Mouse (Mus musculus): Measurements from ENCODE around the gene Rims1.

Gene Rims1

DNA sequence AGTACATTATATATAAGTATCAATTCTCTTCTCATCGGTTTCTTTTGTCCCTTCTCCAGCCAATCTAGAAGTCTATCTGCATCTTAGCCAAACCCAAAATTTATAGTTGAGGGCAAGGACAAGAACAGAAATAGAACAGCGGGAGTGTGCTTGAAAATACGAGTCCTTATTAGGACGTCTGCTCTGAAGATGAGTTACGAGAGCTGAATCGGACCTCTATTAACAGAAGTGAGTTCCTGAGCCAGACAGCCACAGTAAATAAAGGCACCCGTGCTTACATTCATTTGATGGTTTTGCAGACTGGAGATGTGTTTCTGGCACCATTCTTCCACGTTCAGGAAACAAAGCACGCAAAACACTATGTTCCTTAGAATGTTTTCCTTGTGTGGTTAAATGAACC is 466.9 kb downstream of the Rims1 start:
- no peak for DNase-seq

DNA sequence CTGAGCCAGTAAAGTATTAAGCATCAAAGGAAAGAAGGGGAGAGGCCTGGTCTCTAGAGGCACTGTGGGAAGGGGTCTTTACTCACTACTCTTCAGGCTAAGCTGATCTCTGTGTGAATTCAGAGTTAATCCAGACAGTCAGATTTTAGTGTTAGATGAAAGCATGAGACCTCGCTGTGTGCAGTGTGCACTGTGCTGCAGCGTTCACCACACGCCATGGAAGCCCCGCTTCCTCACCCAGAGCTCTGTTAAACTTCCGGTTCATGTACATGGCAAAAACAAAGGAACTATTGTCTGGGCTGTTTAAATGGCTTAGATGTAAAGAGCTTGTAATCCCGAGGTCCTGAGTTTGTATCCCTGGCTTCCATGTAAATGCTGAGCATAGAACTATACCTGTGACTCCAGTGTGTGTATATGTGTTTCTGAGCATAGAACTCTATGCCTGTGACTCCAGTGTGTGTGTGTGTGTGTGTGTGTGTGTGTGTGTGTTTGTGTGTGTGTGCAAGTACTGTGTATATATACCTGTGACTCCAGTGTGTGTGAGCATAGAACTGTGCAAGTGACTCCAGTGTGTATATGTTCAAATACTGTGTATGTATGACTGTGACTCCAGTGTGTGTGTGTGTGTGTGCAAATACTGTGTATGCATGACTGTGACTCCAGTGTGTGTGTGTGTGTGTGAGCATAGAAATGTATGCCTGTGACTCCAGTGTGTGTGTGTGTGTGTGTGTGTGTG is 484.7 kb downstream of the Rims1 start:
- DNase-seq, result no peak

DNA sequence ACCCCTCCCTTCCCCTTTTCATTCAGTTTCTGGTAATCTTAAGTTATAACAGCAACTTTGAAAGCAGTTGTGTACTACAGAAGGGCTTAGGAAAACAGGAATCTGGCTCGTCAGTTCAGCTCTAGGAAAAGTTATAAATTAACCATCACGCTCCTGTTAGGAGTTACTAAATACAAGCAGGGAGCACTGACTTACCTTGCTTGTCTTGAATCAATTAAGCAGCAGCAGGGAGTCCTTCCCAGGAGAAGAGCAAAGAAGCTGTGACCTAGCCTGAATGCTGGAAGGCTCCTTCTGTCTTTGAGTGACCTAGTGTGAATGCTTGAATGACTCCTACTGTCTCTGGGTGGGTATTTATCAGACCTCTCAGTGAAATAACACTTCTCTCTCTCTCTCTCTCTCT is 490.3 kb downstream of the Rims1 start:
- DNase-seq, result peak; percentile 4 to 43

DNA sequence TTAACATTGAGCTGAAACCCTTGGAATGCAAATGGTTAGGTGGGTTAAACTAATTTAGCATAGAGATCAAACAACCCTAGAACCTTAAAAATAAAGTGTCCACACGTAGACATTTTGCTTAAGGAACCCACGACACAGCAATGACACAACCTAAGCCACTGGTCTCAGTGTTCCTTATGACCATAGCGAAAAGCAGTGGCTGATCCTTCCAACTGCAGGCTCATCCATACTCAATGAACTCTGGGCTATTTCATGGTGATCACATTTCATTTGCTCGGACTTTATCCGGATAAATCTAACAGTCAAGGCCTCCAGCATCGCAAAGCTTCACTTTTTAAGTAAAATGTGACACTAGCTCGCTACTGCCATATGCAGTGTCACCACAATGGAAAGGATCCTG is 494.3 kb downstream of the Rims1 start:
- DNase-seq, result no peak

DNA sequence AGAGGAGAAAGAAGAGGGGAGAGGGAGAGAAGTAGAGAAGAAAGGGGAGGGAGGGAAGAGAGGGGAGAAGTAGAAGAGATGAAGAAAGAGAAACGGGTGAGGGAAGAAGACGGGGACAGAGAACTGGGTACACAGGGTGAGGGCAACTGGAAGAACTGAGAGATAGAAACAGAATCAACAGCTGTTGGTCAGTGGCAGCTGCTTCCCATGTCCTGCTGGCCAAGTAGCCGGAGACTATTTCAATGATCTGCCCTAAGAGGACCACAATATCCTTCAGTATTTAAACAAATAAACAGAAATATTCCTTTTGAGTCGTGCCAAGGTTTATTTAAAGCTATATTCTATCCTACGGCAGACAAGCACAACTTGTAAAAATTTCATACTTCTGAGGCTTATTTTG is 499.3 kb downstream of the Rims1 start:
- DNase-seq, result no peak

DNA sequence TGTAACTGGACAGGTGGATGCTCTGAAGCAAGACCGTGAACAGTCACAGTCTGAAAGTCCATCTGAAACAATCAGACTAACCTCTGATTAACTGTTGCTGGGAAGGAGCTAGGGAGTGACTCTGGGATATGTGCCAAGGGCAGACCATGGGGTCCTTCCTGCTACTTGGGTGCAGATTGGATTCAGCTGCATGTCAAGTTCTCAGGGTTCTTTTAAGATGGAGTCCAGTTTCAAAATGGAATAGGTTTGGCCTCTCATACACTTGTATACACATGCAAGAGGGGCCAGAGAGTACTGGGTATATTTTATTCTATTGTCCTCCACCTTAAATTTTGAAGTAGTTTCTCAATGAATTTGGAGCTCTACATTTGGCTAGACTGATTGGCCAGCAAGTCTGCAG is 499.9 kb downstream of the Rims1 start:
- no peak for DNase-seq

DNA sequence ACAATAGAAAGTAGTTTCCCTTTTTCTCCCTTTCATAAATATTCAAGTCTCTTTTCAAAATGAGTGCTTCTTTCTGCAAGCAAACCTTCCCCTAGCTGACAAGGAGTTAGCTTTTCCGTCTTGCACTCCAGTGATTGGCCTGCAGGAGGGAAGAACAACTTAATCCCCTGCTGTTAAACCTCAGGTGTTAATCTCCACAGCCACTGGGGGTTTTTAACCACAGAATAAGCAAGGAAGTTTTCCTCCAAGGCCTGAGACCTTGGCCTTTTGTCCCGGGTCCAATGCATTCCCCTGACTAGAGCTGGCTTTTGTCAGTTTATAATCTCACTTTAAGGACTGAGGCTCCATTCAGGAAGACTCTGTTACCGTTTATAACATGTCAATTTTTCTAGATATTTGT is 511.8 kb downstream of the Rims1 start:
- no peak for DNase-seq

DNA sequence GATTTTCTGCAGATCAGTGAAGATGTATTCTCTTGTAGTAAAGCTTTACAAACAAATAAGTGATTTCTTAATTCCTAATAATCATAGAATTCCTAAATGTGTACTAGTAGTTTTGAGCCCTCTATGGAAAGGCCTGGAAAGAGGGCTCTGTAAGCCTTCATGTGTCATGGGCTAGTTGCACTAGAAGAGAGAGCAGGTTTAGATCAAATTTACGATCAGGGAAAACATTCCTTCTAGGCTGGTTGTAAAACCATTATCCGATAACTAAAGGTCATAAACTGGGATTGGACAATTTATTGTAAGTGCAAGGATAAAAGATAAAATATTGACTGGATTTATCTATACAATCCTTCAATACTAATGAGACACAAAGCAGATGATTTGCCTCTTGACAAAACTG is 512.5 kb downstream of the Rims1 start:
- no peak for DNase-seq

DNA sequence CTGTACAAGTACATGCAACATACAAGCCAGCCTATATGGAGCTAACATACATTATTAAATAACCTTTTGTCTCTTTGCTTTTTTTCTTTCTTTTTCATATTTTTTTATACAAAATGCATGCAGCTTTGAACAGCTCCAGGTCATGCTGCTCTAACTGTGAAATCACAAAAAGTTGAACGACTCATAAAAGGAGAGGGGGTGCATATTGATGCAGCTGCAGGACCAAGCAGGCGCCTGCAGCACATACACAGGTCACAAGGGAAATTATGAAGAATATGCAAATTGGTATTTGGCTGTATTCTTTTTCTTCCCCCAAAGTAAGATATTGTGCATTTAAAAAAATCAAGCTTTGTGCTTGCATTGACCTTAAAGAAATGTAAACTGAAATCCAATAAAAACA is 519.0 kb downstream of the Rims1 start:
- DNase-seq, result no peak

DNA sequence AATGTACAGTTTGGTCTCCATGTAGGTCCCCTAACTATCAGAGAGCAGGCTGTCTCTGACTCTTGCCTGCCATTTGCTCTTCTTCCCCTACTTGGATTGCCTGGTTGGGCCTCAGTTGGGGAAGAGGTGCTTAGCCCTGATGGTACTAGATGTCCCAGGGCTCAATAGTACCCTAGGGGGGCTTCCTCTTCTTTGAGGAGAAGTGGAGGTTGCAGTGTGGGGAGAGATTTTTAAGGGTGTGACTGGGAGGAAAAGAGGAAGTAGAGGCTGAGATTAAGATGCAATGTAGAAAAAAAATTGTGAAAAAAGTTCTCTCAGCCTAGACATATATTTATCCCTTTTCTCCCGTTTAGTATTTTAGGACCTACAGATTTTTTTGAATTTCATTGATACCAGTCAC is 525.8 kb downstream of the Rims1 start:
- no peak for DNase-seq

DNA sequence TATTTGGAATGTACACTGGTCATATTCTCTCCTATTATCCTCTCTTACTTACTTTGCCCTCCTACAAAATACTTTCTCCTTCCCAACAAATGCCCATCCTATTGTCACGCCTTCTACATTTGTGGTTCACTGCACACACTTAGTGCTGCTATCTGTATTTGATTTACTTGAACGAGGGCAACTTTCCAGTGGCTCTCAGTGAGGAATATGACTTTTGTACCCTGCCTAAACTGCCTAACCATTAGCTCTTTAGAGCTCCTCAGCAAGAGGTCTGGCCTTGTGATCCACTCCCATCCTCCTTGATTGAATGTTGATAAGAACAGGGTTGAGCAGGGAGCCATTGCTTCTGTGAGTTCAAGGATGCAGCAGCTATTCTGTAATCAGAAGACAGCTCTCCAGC is 531.7 kb downstream of the Rims1 start:
- DNase-seq, result peak; percentile 11 to 39

DNA sequence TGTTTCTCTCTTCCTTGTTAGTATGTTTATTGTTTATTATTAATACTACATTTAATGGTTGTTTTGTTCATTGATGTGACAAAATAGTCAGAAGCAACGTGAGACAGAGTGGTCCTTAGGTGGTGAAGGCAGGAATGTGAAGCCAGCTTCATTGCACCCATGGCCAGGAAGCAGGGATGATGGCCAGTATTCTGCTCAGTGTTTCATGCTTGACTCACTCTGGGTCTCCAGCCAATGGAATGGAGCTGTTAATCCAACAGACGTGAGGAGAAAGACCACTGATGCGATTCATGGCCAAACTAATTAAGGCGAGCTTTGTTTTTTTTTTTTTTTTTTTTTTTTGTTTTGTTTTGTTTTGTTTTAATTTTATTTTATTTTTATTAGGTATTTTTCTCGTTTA is 535.7 kb downstream of the Rims1 start:
- DNase-seq, result no peak

DNA sequence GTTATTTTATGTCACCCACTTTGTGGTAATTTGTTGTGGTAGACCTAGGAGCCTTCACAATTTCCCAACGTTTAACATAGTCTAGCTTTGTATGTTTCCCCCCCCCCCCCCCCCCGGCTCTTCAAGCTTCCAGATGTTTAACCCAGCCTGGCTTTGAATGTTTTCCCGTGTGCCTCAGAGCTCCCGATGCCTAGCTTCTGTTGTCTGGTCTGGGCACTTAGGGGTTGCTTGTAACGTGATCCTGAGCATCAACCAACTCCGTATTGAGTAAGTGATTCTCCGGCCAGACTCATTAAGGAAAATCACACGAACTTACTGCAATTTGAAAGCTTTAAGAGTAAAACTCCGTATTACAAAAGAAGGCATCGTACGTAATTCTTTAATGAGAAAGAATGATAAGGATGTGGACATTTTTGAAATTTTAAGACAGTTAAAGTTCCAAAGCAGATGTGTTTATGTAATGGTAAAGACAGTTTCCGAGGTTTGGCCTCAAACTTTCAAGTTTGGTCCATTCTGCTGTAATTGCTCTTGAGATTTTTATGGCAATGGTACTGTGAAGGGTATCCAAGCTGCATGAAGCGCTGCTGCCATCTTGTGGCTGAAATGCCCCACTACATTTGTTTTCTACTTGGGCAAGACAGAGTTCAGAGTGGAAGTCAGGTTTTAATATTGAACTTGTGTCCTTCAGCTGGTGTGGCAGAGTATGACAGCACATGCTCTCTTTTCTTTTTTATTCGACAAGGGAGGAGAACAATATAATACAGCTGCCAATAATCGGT is 537.0 kb downstream of the Rims1 start:
- peak; percentile 69 to 89 for DNase-seq

DNA sequence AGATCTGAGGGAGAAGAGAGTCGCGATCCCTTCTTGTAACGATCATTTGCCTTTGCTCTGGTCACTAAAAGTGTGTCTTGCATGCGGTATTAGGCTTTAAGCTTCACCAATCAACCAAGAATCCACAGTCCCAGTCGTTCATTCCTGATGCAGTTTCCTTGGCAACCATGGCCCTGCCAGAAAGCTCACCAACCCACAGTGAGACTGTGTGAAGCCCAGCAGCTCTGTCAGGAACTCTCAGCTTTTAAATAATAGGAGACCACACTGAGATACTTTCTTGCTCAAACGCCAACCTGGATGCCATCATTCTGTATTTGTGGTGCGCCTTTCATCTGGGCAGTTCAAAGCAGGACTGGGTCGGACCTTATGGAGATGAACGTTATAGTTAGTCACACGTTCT is 539.3 kb downstream of the Rims1 start:
- DNase-seq, result no peak

DNA sequence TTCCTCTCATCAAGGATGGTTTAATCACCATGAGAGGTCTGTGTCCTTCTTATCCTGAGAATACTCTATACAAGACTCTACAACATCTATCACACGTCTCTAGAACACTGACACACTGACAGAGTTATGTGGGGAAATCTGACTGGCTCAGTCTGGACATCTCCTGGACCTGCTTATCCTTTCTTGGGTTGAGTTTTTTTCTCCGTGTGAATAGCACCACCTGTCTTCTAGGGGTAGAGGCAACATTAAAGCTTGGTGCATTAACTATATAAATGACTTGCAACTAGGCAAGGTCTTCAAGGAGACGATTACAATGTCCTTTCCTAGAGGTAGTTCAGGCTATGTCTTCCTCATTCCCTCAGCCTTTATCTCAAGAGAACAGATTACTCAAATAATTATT is 540.3 kb downstream of the Rims1 start:
- no peak for DNase-seq

DNA sequence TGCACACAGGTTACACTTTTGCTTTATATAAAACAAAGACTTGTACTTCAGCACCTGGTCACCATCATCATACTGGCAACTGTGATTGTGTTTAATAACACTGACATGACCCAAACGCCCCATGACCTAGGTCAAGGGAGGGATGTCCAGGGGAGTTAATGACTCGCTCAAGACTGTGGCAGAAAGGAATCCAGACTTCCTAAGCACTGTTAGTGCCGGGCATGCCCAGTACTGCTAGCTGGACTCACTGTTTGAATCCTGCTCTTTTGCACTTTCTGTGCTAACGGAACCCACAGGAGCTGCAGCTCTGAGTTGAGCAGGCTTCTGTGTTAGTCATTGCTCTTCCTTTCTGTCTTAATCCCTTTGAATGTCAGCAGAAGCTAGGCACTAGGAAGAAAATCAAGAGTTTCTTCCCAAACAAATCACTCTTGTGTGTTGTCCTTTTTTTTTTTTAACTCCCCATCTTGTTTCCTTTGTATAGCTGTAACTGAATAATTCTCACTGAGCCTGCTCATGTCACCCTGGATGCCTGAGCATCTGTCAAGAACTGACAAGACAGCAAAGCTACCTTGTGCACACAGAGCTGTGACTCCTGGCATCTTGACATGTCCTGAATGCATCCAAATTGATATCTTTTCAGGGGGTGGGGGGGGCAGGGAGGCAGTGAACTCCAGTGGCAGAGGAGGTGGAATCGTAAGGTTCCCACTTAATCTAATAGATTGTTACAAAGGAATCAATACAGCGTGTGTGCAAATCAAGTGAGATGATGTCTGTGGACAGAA is 543.4 kb downstream of the Rims1 start:
- DNase-seq, result no peak

DNA sequence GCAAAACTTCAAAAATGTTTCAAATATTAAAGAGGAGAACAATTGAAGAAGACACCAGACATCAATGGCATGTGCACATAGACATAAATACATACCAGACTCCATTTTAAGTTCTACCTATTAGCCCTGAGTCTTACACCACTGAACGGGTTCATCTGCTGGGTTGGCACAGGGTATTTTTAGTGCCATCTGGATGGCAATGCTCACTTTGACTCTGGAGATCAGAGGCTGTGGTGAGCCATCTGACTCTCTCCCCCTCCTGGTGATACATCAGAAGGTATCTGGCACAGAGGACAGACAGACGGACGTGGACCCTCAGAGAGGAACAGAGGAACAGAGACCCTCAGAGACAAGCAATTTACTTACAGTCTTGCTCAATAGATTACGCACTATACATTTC is 544.1 kb downstream of the Rims1 start:
- no peak for DNase-seq

DNA sequence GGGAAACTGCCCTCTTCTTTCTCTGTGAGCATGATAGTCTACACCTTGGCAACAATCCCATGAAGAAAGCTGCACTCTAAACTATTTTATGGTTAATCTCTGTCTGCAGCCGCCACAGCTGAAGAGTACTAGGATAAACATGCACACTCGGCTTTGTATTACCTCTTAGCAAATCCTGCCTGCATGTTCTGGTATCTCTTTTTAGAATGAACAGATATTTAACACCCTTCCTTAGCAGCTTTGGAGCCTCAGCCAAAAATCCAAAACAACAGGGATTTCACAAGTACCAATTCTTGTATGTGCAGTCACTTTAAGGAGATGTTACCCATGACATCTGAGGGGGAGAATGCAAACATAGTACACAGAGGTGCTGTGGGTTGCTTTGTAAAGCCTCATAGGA is 545.5 kb downstream of the Rims1 start:
- no peak for DNase-seq

DNA sequence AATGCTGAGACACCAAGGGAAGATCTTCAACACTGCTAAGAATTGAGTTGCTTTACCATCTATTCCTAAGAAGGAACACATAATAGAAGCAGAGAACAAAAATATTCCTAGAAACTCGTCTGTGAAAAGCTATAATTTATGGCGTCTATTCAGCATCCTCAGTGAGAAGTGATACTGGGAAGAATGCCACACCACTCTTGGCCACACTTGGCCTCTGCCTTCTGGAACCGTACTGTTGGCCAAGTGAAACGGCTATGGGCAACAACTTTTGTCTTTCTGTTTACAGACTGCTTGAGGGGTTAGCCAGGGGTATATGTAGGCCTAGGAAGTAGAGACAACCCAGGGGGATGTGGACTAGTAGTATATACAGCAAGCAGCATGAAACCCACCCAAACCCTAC is 547.4 kb downstream of the Rims1 start:
- no peak for DNase-seq

DNA sequence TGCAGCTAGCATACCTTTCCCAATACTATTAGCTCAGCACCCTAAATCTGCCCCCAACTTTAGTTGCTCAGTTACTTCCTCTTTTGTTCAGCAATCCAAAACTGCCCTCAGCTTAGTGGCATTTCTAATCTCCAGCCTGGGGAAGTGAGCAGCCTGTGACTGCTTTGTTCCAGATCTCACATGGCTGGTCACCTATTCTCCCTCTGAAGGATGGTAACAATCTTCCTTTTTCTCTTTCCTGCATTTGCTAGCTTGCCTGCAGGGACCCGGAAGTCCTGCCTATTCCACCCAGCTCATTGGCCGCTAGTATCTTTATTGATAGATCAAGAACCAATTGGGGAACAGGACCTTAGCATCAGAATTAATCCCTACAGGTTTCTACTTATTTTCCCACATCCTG is 551.5 kb downstream of the Rims1 start:
- no peak for DNase-seq

DNA sequence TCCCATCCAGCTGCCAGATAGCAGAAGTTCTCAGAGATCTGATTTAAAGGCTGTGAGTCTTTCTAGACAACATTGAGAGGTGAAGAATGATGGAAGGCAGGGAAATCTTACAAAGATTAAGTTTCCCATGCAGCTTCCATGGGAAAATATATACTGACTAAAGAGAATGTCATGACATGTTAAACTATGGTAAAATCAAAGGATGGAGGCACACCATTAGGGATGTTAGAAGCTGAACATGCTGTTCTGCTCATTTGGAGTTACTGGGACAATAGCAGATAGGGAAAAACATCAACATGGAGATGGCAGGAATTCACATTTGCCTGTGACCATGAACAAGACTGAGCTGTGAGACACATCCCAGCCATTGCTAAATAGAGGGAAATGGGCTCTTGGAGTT is 552.9 kb downstream of the Rims1 start:
- DNase-seq, result no peak

DNA sequence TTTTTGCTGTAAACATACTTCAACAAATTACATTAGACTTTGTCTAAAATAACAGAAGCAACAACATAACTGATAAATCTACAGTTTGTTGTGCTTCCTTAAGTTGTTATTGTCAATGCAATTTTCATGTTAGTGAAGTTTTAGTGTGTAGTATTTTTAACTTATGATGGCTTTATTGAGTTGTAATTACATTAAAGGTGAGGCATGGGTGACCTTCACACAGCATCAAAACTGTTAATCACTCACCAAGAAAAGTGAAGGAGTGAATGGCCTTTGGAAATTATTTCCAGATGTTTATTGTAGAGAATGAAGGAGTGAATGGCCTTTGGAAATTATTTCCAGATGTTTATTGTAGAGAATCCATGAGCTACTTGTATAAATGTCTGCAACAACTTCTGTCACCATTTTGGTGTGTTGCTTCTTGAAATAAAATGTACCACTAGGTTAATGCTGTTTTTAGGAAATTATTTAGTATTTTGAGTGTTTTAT is 556.9 kb downstream of the Rims1 start:
- no peak for DNase-seq

DNA sequence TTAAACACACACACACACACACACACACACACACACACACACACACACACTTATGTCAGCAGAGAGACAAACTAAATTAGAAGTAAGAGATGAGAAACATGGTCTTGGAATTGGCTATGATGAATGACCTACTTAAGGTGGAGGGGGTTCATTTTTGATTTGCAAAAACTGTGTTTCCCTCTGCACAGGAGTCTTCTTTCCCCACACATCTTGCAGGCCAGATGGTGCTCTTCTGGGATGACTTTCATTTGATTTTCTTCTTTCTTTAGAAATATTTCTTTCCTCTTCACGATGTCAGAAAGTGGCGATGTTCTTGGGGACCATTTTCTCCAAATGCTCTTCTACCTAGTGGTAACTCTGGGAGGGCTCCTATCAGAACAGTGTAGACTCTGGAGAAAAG is 560.0 kb downstream of the Rims1 start:
- no peak for DNase-seq
